Mouse (Mus musculus) lung, adult 2 months (tissue): Measurements from ENCODE around the gene Alg12. TPM values are rescaled to one million over a fixed set of nuclear protein-coding genes. Genes with fewer than 3 reads are reported as not detected.
A peak's percentile ranks its signal among the peaks of the same experiment; 100 is the strongest.

Experiments
- DNase-seq: peaks from one replicate; pipeline ENCODE4 v3.0.0; 2022
- H3K4me1 ChIP-seq: fragments of 200-500 bp; 2 replicates; pipeline ENCODE4 v1.6.1; 2011; ENCODE audit warnings: low read length; ENCODE audit not compliant: control insufficient read depth, insufficient read depth
- H3K4me3 ChIP-seq: fragments of 200-500 bp; replicated peaks from 2 replicates; pipeline ENCODE3; 2011; ENCODE audit warnings: low read depth, mild to moderate bottlenecking, control low read depth, low read length; ENCODE audit errors: extremely low read depth
- CTCF ChIP-seq: fragments of 200-500 bp; IDR thresholded peaks from 2 replicates; pipeline ENCODE4 v1.5.1; 2011; ENCODE audit warnings: mild to moderate bottlenecking, low read length, control low read depth; ENCODE audit not compliant: insufficient read depth
- POLR2A ChIP-seq: fragments of 200-500 bp; IDR thresholded peaks from 2 replicates; pipeline ENCODE4 v1.6.1; 2011; ENCODE audit warnings: low read depth, mild to moderate bottlenecking, control low read depth, low read length, borderline replicate concordance; ENCODE audit errors: extremely low read depth
- WGBS: fragments of 180-500 bp; shearing (Covaris S2); methylation state at CpG from one replicate; pipeline ENCODE4 v1.1.7; 2018; 5-methylcytosine and 5-hydroxymethylcytosine counted together
- polyA plus RNA-seq: library from polyadenylated mRNA; depleted of rRNA; stranded (reverse); fragments of >200 nt; gene quantifications from 2 replicates; pipeline ENCODE4 v1.2.3, GENCODE M21; 2012; rRNA removed

The Alg12 gene
- 16.4 and 16.7 TPM in 2 replicates for polyA plus RNA-seq

GRCm38 (mm10) chr15:88819026-88819905 lies at the start of gene Alg12, which contains the start of gene Creld2:
Gene Alg12 (minus strand): TSS chr15:88819318.
Gene Creld2 (plus strand): TSS chr15:88819646.
- under 1% methylated on average over 88 of the region's 88 CpGs for WGBS
- peak; percentile 99 for DNase-seq
- peaks cover 5% of the 10 kb centered on the region for H3K4me1 ChIP-seq
- TF ChIP-seq POLR2A (peak; percentile 80; the same call in 1 of the 2 replicates), CTCF (no peak)
- H3K4me3 ChIP-seq: peak within 1 kb of the TSS; percentile 92

DNA sequence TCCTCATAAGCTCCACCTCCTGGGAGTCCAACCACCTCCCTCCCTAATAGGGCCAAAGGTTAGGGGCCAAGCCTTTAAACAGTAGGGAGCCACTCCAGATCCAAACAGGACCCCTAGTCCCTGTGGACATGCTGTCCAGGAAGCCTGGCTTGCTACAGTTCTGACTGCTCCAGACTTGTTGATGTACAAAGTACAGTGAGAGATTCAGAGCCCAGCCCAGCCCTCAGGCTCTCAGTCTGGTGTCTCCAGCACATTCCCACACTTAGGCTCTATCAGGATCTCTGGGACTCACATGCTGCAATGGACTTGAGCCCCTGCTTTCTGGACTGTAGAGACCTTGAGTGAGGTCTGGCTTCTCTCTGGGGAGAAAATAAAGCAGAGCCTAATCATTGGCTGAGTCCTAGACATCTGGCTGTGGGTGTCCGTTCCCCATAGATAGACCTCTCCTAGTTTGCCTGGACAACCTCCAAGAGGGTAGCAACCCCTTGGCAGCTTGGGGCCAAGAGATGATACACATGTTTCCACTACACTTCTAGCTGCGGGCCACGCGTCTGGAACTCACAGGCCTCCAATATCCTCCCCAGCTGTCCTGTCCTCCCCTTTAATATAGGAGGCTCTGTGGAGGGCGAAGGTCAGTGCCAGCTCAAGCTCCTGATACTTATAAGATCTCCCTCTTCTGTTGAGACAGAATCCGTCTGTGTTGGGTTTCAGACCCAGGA lies 49.1 kb upstream of the Alg12 start:
- peaks cover 32% of the 10 kb centered on the region for H3K4me1 ChIP-seq
- no peak for DNase-seq
- TF ChIP-seq POLR2A: 0 out of 2 replicates have a peak, but pooled peaks have one; percentile 7
- TF ChIP-seq CTCF: no peak
- 70% methylated on average over 6 of the region's 6 CpGs for WGBS
- H3K4me3 ChIP-seq: no peak overlapping the region

GRCm38 (mm10) chr15:88867368-88868023 lies 48.4 kb upstream of the Alg12 start:
- WGBS: 16% methylated on average over 5 of the region's 5 CpGs
- peak; percentile 68 for DNase-seq
- peaks cover 32% of the 10 kb centered on the region for H3K4me1 ChIP-seq
- no peak for TF ChIP-seq CTCF
- TF ChIP-seq POLR2A: no peak
- no peak overlapping the region for H3K4me3 ChIP-seq

DNA sequence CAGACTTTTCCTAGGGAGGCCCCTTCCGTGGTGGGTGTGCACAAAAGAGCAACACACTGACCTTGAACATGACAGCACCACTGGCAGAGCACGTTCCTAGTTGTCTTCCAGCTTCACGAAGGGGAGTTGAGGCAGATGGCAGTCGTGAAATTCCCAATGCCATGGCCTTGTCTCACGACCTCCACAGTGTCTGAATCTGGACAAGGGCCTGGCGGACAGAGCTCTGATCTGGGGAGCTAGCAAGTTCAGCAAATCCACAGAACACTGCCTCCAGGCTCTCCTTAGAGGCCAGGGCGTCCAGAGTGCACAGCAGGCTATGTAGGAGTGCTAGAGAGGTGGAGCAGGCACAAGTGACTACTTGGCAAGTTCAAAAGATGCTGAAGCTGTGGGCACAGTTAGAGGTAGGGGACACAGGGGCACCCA lies 47.8 kb upstream of the Alg12 start:
- 39% methylated on average over 7 of the region's 7 CpGs for WGBS
- peak; percentile 51 for DNase-seq
- Histone ChIP-seq H3K4me3 (no peak overlapping the region), H3K4me1 (peaks cover 32% of the 10 kb centered on the region)
- TF ChIP-seq POLR2A: peak; percentile 41; the same call in 1 of the 2 replicates
- TF ChIP-seq CTCF: no peak

- H3K4me1 ChIP-seq: peaks cover 38% of the 10 kb centered on the region
- WGBS: 70% methylated on average over 4 of the region's 4 CpGs
- DNase-seq: no peak
- no peak for TF ChIP-seq POLR2A
- TF ChIP-seq CTCF: no peak
- H3K4me3 ChIP-seq: no peak overlapping the region
Measured at GRCm38 (mm10) chr15:88865888-88866695, 47.0 kb upstream of the Alg12 start.

DNA sequence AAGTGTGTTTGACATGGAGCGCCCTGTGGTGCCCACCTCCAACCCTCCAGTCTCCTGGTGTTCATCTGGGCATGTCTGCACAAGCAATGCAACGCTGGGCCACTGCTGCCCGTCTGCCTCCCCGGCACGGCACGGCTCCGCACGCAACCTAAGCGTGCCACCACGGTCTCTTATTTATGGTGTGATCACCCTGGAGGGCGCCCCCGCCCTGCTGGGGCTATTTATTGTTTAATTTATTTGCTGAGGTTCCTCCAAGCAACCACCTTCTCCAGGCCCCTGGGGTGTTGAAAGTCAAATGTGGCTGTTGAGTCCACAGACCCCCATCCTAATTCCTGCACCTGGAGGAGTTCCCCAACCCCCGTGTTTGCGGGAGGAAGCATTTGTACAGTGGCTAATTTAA lies 45.9 kb upstream of the Alg12 start:
- Histone ChIP-seq H3K4me3 (peak overlapping the region; percentile 15), H3K4me1 (peaks cover 38% of the 10 kb centered on the region)
- 84% methylated on average over 14 of the region's 14 CpGs for WGBS
- TF ChIP-seq POLR2A (no peak), CTCF (no peak)
- DNase-seq: no peak

DNA sequence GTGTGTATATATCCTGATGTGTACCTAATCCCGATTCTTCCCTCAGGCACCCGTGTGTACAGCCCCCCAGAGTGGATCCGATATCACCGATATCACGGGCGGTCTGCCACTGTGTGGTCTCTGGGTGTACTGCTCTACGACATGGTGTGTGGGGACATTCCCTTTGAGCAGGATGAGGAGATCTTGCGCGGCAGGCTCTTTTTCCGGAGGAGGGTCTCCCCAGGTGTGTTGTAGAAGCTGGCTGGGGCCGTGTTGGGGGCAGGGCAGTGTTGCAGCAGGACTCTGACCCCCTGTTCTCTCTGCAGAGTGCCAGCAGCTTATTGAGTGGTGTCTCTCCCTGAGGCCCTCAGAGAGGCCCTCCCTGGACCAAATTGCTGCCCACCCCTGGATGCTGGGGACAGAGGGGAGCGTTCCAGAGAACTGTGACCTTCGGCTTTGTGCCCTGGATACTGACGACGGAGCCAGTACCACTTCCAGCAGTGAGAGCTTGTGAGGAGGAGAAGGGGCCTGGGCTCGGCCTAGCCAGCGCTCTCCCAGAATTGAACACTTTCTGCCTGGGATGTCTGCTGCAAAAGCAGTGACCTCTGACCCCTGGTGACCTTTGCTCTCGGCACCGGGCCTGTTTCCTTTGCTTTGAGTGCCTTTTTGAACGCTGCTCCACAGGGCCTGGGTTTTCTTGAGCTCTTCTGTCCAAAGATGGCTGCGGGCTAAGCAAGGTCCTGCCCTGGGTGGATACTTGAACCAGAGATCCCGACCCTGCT lies 45.3 kb upstream of the Alg12 start:
- peak overlapping the region; percentile 92 for H3K4me3 ChIP-seq
- DNase-seq: no peak
- WGBS: 30% methylated on average over 22 of the region's 22 CpGs
- TF ChIP-seq CTCF (no peak), POLR2A (no peak)
- H3K4me1 ChIP-seq: peaks cover 38% of the 10 kb centered on the region

GRCm38 (mm10) chr15:88863695-88864231 lies 44.6 kb upstream of the Alg12 start:
- H3K4me3 ChIP-seq: peak overlapping the region; percentile 92
- DNase-seq: peak; percentile 88
- peaks cover 38% of the 10 kb centered on the region for H3K4me1 ChIP-seq
- under 1% methylated on average over 39 of the region's 39 CpGs for WGBS
- no peak for TF ChIP-seq CTCF
- peak; percentile 11; the same call in 1 of the 2 replicates for TF ChIP-seq POLR2A
